Mouse (Mus musculus) hindlimb bud, embryonic 11.5 days (tissue): ENCODE data around the gene Gm49393.

ENCODE experiments used
- DNase-seq: peaks from one replicate; pipeline ENCODE4 v3.0.0-alpha.2; 2012; ENCODE audit warnings: low read depth, low spot score; ENCODE audit errors: extremely low spot score

Gene Gm49393

DNA sequence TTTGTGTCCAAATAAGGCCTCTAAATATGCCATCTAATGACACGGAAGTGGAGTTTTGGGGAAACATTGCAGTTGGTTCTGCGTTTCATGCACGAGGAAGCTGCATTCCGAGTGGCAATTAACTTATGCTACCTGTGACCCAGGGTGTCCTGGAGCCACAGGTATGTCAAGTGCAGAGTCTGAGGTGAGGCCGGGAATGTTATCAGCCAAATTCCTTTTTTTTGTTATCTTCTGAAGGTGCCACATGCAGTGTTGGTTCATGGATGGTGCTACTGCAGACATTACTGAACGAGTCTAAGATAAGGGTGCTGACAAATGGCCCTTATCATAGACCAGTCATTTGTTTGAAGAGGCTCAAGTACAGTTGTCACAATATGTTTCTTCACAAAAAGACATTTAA is 122.6 kb downstream of the Gm49393 start:
- DNase-seq: no peak

DNA sequence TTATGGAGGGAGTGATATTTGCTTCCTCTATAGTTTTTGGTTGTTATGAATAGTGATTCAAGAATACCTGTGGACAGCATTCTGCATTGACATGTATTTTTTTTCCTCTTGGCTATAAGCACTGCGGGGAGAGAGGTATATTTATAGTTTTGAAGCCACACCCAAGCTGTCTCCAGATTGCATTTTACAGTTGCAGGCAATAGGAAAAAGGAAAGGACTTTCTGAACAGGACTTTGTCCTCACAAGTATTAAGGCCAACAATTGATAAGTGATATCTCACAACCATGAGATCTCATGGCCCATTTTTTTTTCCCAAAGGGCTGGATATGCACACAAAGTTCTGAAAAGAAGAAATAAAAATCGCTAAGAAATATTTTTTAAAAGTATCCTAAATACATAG is 125.7 kb downstream of the Gm49393 start:
- no peak for DNase-seq
